Mouse (Mus musculus) MEL (cell line): ENCODE measurements around the gene Angptl8. TPM values are rescaled to one million over a fixed set of nuclear protein-coding genes. Genes with fewer than 3 reads are reported as not detected.
A peak's percentile ranks its signal among the peaks of the same experiment; 100 is the strongest.
"Not testable (repeated sequence)": the region's sequence is repeated elsewhere in the genome, so short reads cannot be mapped to it uniquely, and the experiment has no call there.

Experiments used
- DNase-seq: peaks from one replicate; pipeline ENCODE4 v3.0.0; 2011; ENCODE audit warnings: low read depth, low spot score
- H3K27ac ChIP-seq: 2 replicates; pipeline ENCODE4 v1.5.1; 2012; ENCODE audit warnings: low read depth, mild to moderate bottlenecking, control low read depth, low read length, moderate library complexity; ENCODE audit not compliant: control insufficient read depth
- H3K27me3 ChIP-seq, 2 experiments: fragments of 150-350 bp in 1 of 2; sonication (generic) in 1 of 2; 2 replicates each; pipeline ENCODE4 v1.6.1; 2012; ENCODE audit warnings: low read length in 2 of 2, mild to moderate bottlenecking in 2 of 2, improper control_type of control experiment in 1 of 2, moderate library complexity in 1 of 2; ENCODE audit not compliant: insufficient read depth in 2 of 2, control insufficient read depth in 1 of 2
- H3K36me3 ChIP-seq, 2 experiments: 2 replicates each; pipeline ENCODE4 v1.6.1; 2012 to 2014; ENCODE audit warnings: low read length in 2 of 2, improper control_type of control experiment in 1 of 2, inconsistent platforms in 1 of 2, mild to moderate bottlenecking in 1 of 2; ENCODE audit not compliant: insufficient read depth in 2 of 2, control insufficient read depth in 1 of 2
- H3K4me1 ChIP-seq, 2 experiments: fragments of 150-350 bp in 1 of 2; sonication (generic) in 1 of 2; 2 replicates each; pipeline ENCODE4 v1.6.1; 2012; ENCODE audit warnings: low read length in 2 of 2, improper control_type of control experiment in 1 of 2, mild to moderate bottlenecking in 1 of 2; ENCODE audit not compliant: insufficient read depth in 2 of 2, control insufficient read depth in 1 of 2
- H3K4me3 ChIP-seq, 2 experiments: fragments of 150-350 bp in 1 of 2; sonication (generic) in 1 of 2; 2 replicates each; pipeline ENCODE4 v1.5.1; 2012; ENCODE audit warnings: low read depth in 2 of 2, low read length in 2 of 2, mild to moderate bottlenecking in 2 of 2, moderate library complexity in 2 of 2, control low read depth in 1 of 2, improper control_type of control experiment in 1 of 2; ENCODE audit not compliant: control insufficient read depth in 1 of 2, insufficient read depth in 1 of 2
- H3K79me2 ChIP-seq: 2 replicates; pipeline ENCODE4 v1.6.1; 2012; ENCODE audit warnings: mild to moderate bottlenecking, low read length, moderate library complexity; ENCODE audit not compliant: control insufficient read depth, poor library complexity, insufficient read depth
- H3K9ac ChIP-seq: 2 replicates; pipeline ENCODE4 v1.6.1; 2012; ENCODE audit warnings: low read depth, mild to moderate bottlenecking, control low read depth, low read length, moderate library complexity; ENCODE audit not compliant: control insufficient read depth, poor library complexity, severe bottlenecking
- H3K9me3 ChIP-seq: fragments of 150-350 bp; sonication (generic); replicated peaks from 2 replicates; pipeline ENCODE4 v1.6.1; 2012; ENCODE audit warnings: mild to moderate bottlenecking, low read length, improper control_type of control experiment, moderate library complexity; ENCODE audit not compliant: insufficient read depth
- CHD1 ChIP-seq: IDR thresholded peaks from 2 replicates; pipeline ENCODE4 v1.6.1; 2012; ENCODE audit warnings: low read depth, mild to moderate bottlenecking, inconsistent platforms, low read length, improper control_type of control experiment
- CTCF ChIP-seq, 3 experiments: IDR thresholded peaks in 2 of 3; conservative IDR thresholded peaks in 1 of 3; 2 replicates each; pipeline ENCODE4 v1.5.1; 2011 to 2012; ENCODE audit warnings: low read length in 3 of 3, low read depth in 2 of 3, mild to moderate bottlenecking in 2 of 3, improper control_type of control experiment in 1 of 3, inconsistent platforms in 1 of 3, mixed read lengths in 1 of 3, moderate library complexity in 1 of 3; ENCODE audit not compliant: control insufficient read depth in 1 of 3, insufficient read depth in 1 of 3, poor library complexity in 1 of 3, severe bottlenecking in 1 of 3
- ELF1 ChIP-seq: IDR thresholded peaks from 2 replicates; pipeline ENCODE4 v1.6.1; 2014; ENCODE audit warnings: low read depth, mild to moderate bottlenecking, inconsistent platforms, low read length, improper control_type of control experiment, moderate library complexity
- EP300 ChIP-seq, 2 experiments: IDR thresholded peaks; 2 replicates each; pipeline ENCODE4 v1.6.1; 2011; ENCODE audit warnings: improper control_type of control experiment in 2 of 2, low read length in 2 of 2, low read depth in 1 of 2, mild to moderate bottlenecking in 1 of 2
- GATA1 ChIP-seq: IDR thresholded peaks from 2 replicates; pipeline ENCODE4 v1.6.1; 2011; ENCODE audit warnings: low read depth, low read length, improper control_type of control experiment
- HCFC1 ChIP-seq: IDR thresholded peaks from 2 replicates; pipeline ENCODE4 v1.6.1; 2012; ENCODE audit warnings: low read depth, mild to moderate bottlenecking, inconsistent platforms, low read length, improper control_type of control experiment, moderate library complexity
- JUND ChIP-seq: IDR thresholded peaks from 2 replicates; pipeline ENCODE4 v1.6.1; 2011; ENCODE audit warnings: low read depth, mild to moderate bottlenecking, improper control_type of control experiment, low read length
- MAFK ChIP-seq: IDR thresholded peaks from 2 replicates; pipeline ENCODE4 v1.6.1; 2011; ENCODE audit warnings: low read depth, mild to moderate bottlenecking, low read length, improper control_type of control experiment, borderline replicate concordance
- MEF2A ChIP-seq: IDR thresholded peaks from 2 replicates; pipeline ENCODE4 v1.6.1; 2014; ENCODE audit warnings: low read depth, mild to moderate bottlenecking, inconsistent platforms, low read length, improper control_type of control experiment; ENCODE audit not compliant: poor library complexity, insufficient replicate concordance, severe bottlenecking; ENCODE audit errors: extremely low read depth
- POLR2A ChIP-seq, 2 experiments: IDR thresholded peaks; 2 replicates each; pipeline ENCODE4 v1.6.1; 2011 to 2012; ENCODE audit warnings: low read length in 2 of 2, mild to moderate bottlenecking in 2 of 2, control low read depth in 1 of 2, improper control_type of control experiment in 1 of 2, low read depth in 1 of 2, moderate library complexity in 1 of 2; ENCODE audit not compliant: control insufficient read depth in 1 of 2, insufficient read depth in 1 of 2, poor library complexity in 1 of 2
- POLR2AphosphoS2 ChIP-seq: IDR thresholded peaks from 2 replicates; pipeline ENCODE4 v1.6.1; 2011; ENCODE audit warnings: low read length, improper control_type of control experiment
- POLR2AphosphoS5 ChIP-seq: IDR thresholded peaks from 2 replicates; pipeline ENCODE4 v1.6.1; 2012; ENCODE audit warnings: low read depth, borderline replicate concordance, mild to moderate bottlenecking, inconsistent platforms, low read length, moderate library complexity, mixed read lengths
- RAD21 ChIP-seq: IDR thresholded peaks from 2 replicates; pipeline ENCODE4 v1.6.1; 2011; ENCODE audit warnings: mild to moderate bottlenecking, low read depth, low read length, improper control_type of control experiment
- RCOR1 ChIP-seq: IDR thresholded peaks from 2 replicates; pipeline ENCODE4 v1.6.1; 2012; ENCODE audit warnings: low read depth, mild to moderate bottlenecking, inconsistent platforms, low read length, improper control_type of control experiment
- SIN3A ChIP-seq: IDR thresholded peaks from 2 replicates; pipeline ENCODE4 v1.6.1; 2012; ENCODE audit warnings: low read length, improper control_type of control experiment, inconsistent platforms
- SMC3 ChIP-seq: IDR thresholded peaks from 2 replicates; pipeline ENCODE4 v1.6.1; 2011; ENCODE audit warnings: low read depth, low read length, improper control_type of control experiment
- TCF12 ChIP-seq: IDR thresholded peaks from 2 replicates; pipeline ENCODE4 v1.6.1; 2014; ENCODE audit warnings: low read depth, mild to moderate bottlenecking, inconsistent platforms, low read length, improper control_type of control experiment, moderate library complexity
- UBTF ChIP-seq: IDR thresholded peaks from 2 replicates; pipeline ENCODE4 v1.6.1; 2012; ENCODE audit warnings: low read depth, mild to moderate bottlenecking, inconsistent platforms, low read length, improper control_type of control experiment, moderate library complexity, borderline replicate concordance; ENCODE audit not compliant: insufficient read depth
- USF1 ChIP-seq: IDR thresholded peaks from 2 replicates; pipeline ENCODE4 v1.6.1; 2014; ENCODE audit warnings: low read depth, mild to moderate bottlenecking, inconsistent platforms, low read length, improper control_type of control experiment, moderate library complexity
- ZKSCAN1 ChIP-seq: IDR thresholded peaks from 2 replicates; pipeline ENCODE4 v1.6.1; 2012; ENCODE audit warnings: low read depth, mild to moderate bottlenecking, inconsistent platforms, low read length, improper control_type of control experiment, moderate library complexity
- ZMIZ1 ChIP-seq: IDR thresholded peaks from 2 replicates; pipeline ENCODE4 v1.6.1; 2012; ENCODE audit warnings: low read depth, mild to moderate bottlenecking, inconsistent platforms, low read length, improper control_type of control experiment, moderate library complexity
- ZNF384 ChIP-seq: IDR thresholded peaks from 2 replicates; pipeline ENCODE4 v1.6.1; 2012; ENCODE audit warnings: low read depth, mild to moderate bottlenecking, inconsistent platforms, low read length, improper control_type of control experiment
- polyA plus RNA-seq, 2 experiments: library from polyadenylated mRNA; stranded (reverse) in 1 of 2; unstranded in 1 of 2; fragments of >175 nt in 1 of 2; fragments of >200 nt in 1 of 2; gene quantifications; 2 replicates each; pipeline versions ENCODE4 v1.2.1 to v1.2.4; 2012; ENCODE audit warnings: low replicate concordance in 2 of 2, low read depth in 1 of 2; ENCODE audit not compliant: insufficient read length in 2 of 2, insufficient read depth in 1 of 2, missing spikeins in 1 of 2
- total RNA-seq: library from RNA; depleted of rRNA; stranded (reverse); fragments of 300-350 nt; gene quantifications from 2 replicates; pipeline ENCODE4 v1.2.3, GENCODE M21; 2012; rRNA removed

Angptl8 gene
- not detected in 2 replicates for total RNA-seq
- polyA plus RNA-seq = under 1 TPM in 1 of 2 experiments, not detected in 1; 0.25 TPM

- no peak for DNase-seq
These were observed at the start of gene Angptl8 for GRCm38 (mm10) chr9:21835258-21835912. Gene Angptl8, plus strand, starts transcription at chr9:21835510.

DNA sequence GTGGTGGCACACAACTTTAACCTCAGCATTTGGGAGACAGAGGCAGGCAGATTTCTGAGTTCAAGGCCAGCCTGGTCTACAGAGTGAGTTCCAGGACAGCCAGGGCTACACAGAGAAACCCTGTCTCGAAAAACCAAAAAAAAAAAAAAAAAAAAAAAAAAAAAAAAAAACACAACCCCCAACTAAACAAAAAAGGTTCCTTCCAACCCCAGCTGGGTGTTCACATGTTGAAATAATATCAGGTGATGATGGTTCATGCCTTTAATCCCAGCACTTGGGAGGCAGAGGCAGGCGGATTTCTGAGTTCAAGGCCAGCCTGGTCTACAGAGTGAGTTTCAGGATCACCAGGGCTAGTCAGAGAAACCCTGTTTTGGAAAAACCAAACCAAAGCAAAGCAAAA is 49.0 kb upstream of the Angptl8 start:
- DNase-seq, H3K9me3 ChIP-seq, H3K79me2 ChIP-seq, H3K9ac ChIP-seq, H3K4me3 ChIP-seq, H3K27me3 ChIP-seq, H3K27ac ChIP-seq, H3K36me3 ChIP-seq: not testable (repeated sequence)
- TF ChIP-seq ZNF384 = peak; percentile 50
- H3K4me1 ChIP-seq = peaks cover 9 to 16% of the 10 kb centered on the region in 2 experiments

More at GRCm38 (mm10) chr9:21835258-21835912, at the start of gene Angptl8:
- Histone ChIP-seq H3K9me3 (no peaks in the 10 kb centered on the region), H3K79me2 (no peaks in the 10 kb centered on the region), H3K27ac (no peak within 1 kb of the TSS), H3K36me3 (no peaks in the 10 kb centered on the region), H3K9ac (no peak within 1 kb of the TSS), H3K27me3 (no peaks in the 10 kb centered on the region), H3K4me1 (no peaks in the 10 kb centered on the region), H3K4me3 (no peak within 1 kb of the TSS)
- TF ChIP-seq SIN3A (no peak), CTCF (IDR thresholded peaks at IDR 0.05 in 2 of 3, conservative IDR thresholded peaks at IDR 0.05 in 1 of 3; ENCODE audit: control insufficient read depth in 1 of 3, insufficient read depth in 1 of 3, low read depth in 2 of 3, low read length in 3 of 3, poor library complexity in 1 of 3, severe bottlenecking in 1 of 3) (no peak), POLR2AphosphoS5 (no peak)
- TF ChIP-seq, all 39 proteins: peak for 0

- H3K36me3 ChIP-seq = peaks cover 0 to 6% of the 10 kb centered on the region in 2 experiments; a peak in 2 of 4 replicates
- no peak overlapping the region for H3K4me3 ChIP-seq
- H3K4me1 ChIP-seq = peaks cover 9 to 12% of the 10 kb centered on the region in 2 experiments
- no peak overlapping the region for H3K9ac ChIP-seq
- DNase-seq = peak; percentile 91
- H3K9me3 ChIP-seq = no peaks in the 10 kb centered on the region
- no peak overlapping the region for H3K27ac ChIP-seq
- no peaks in the 10 kb centered on the region for H3K79me2 ChIP-seq
- no peaks in the 10 kb centered on the region for H3K27me3 ChIP-seq
- no peak for TF ChIP-seq TCF12
- peak; percentile 42; the same call in 1 of the 2 replicates for TF ChIP-seq SIN3A
- TF ChIP-seq CTCF (IDR thresholded peaks at IDR 0.05 in 2 of 3, conservative IDR thresholded peaks at IDR 0.05 in 1 of 3; ENCODE audit: control insufficient read depth in 1 of 3, insufficient read depth in 1 of 3, low read depth in 2 of 3, low read length in 3 of 3, poor library complexity in 1 of 3, severe bottlenecking in 1 of 3) = peak; percentile 95 to 99 (median 98)
- TF ChIP-seq MAFK = no peak
- TF ChIP-seq RAD21 = peak; percentile 68
- no peak for TF ChIP-seq POLR2AphosphoS5
- TF ChIP-seq UBTF = no peak
- no peak for TF ChIP-seq POLR2AphosphoS2
- TF ChIP-seq HCFC1 = peak; percentile 46; the same call in 1 of the 2 replicates
- peak; percentile 80 for TF ChIP-seq SMC3
- TF ChIP-seq EP300 (IDR thresholded peaks at IDR 0.05; ENCODE audit: low read depth in 1 of 2, low read length in 2 of 2) = no peak
- no peak for TF ChIP-seq USF1
- peak; percentile 57 for TF ChIP-seq ZNF384
- TF ChIP-seq MEF2A = no peak
- no peak for TF ChIP-seq CHD1
- TF ChIP-seq POLR2A (IDR thresholded peaks at IDR 0.05; ENCODE audit: control insufficient read depth in 1 of 2, insufficient read depth in 1 of 2, low read depth in 1 of 2, low read length in 2 of 2, poor library complexity in 1 of 2) = peak in 1 of 2 experiments; percentile 6; a peak in 1 of 4 replicates
- no peak for TF ChIP-seq ZKSCAN1
- no peak for TF ChIP-seq ZMIZ1
- no peak for TF ChIP-seq JUND
- no peak for TF ChIP-seq ELF1
- TF ChIP-seq GATA1 = no peak
- TF ChIP-seq RCOR1 = peak; percentile 48; the same call in 1 of the 2 replicates
These were observed 48.4 kb upstream of the Angptl8 start for GRCm38 (mm10) chr9:21786906-21787305.
